Mouse (Mus musculus): ENCODE measurements around the gene Esrrg.

DNA sequence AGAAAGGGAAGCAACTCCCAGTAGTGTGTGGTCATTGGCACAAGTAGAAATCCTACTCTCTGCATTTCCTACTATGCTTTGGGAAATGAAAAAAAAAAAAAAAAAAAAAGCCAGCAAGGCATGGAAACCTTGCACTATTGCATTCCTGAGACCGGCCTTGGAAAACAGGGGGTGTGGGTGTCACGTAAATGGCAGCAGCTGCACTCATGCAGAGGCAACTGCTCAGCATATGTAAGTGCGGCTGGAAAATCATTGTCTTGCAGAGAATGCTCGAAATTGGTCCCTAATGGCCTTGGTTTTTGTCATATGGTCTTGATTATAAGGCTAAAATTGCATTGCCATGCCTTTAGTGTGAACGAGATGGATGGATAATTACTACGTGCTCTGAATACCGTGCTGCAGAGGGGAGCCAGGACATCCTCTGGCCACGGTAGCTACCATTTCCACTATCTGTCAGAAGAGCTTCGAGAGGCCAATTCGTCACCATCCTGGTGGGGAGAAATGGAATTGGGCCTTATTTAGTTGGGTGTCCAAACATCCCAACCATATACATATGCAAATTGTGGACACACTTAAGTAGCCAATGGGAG, 171.1 kb downstream of the Esrrg start:
- no peak for TF ChIP-seq POLR2A (IDR thresholded peaks at IDR 0.05; ENCODE audit: control insufficient read depth in 1 of 2, insufficient read depth in 1 of 2, low read depth in 1 of 2, low read length in 2 of 2, poor library complexity in 1 of 2)
- TF ChIP-seq TAL1 (IDR thresholded peaks at IDR 0.05; ENCODE audit: low read length), result no peak
- no peak for TF ChIP-seq CTCF (IDR thresholded peaks at IDR 0.05 in 2 of 3, conservative IDR thresholded peaks at IDR 0.05 in 1 of 3; ENCODE audit: control insufficient read depth in 1 of 3, insufficient read depth in 1 of 3, low read depth in 2 of 3, low read length in 3 of 3, poor library complexity in 1 of 3, severe bottlenecking in 1 of 3)
